Mouse (Mus musculus): ENCODE measurements around the gene Fam171a1.

GRCm38 (mm10) chr2:3165037-3165600 lies 51.1 kb downstream of the Fam171a1 start:
- TF ChIP-seq GATA1 (IDR thresholded peaks at IDR 0.05; ENCODE audit: low read length): no peak
- no peak for TF ChIP-seq TAL1 (IDR thresholded peaks at IDR 0.05; ENCODE audit: low read length)
